Mouse (Mus musculus): Measurements from ENCODE around the gene Zfp598. TPM values are rescaled to one million over a fixed set of nuclear protein-coding genes. Genes with fewer than 3 reads are reported as not detected.
A peak's percentile ranks its signal among the peaks of the same experiment; 100 is the strongest.

Zfp598 gene
- polyA plus RNA-seq, 1 experiment, result 34.6 TPM

- TF ChIP-seq CEBPB (IDR thresholded peaks at IDR 0.05; ENCODE audit: low read depth) (no peak), MYOD1 (IDR thresholded peaks at IDR 0.05; ENCODE audit: control insufficient read depth, insufficient read length, low read depth) (no peak), CTCF (IDR thresholded peaks at IDR 0.05; ENCODE audit: control insufficient read depth, insufficient read depth, insufficient read length) (no peak), FOSL1 (IDR thresholded peaks at IDR 0.05; ENCODE audit: insufficient read depth, low read length, poor library complexity, severe bottlenecking) (no peak), MAX (IDR thresholded peaks at IDR 0.05) (no peak)
- Histone ChIP-seq H3ac (ENCODE audit: control insufficient read depth, insufficient read length, low read depth) (no peak overlapping the region), H3K27me3 (ENCODE audit: control insufficient read depth, insufficient read depth, insufficient read length) (no peaks in the 10 kb centered on the region), H3K79me3 (ENCODE audit: low read depth) (peaks cover 1% of the 10 kb centered on the region), H3K4me3 (ENCODE audit: insufficient read depth, poor library complexity, severe bottlenecking) (no peak overlapping the region), H3K36me3 (ENCODE audit: control insufficient read depth, insufficient read depth) (peaks cover 31% of the 10 kb centered on the region), H3K79me2 (ENCODE audit: control insufficient read depth, insufficient read depth) (peaks cover 16% of the 10 kb centered on the region)
Observed at GRCm38 (mm10) chr17:24698715-24699114, 29.2 kb downstream of the Zfp598 start.

- Histone ChIP-seq H3ac (ENCODE audit: control insufficient read depth, insufficient read length, low read depth) (no peak overlapping the region), H3K27me3 (ENCODE audit: control insufficient read depth, insufficient read depth, insufficient read length) (no peaks in the 10 kb centered on the region), H3K79me3 (ENCODE audit: low read depth) (peaks cover under 1% of the 10 kb centered on the region), H3K79me2 (ENCODE audit: control insufficient read depth, insufficient read depth) (peaks cover 13% of the 10 kb centered on the region), H3K4me3 (ENCODE audit: insufficient read depth, poor library complexity, severe bottlenecking) (no peak overlapping the region), H3K36me3 (ENCODE audit: control insufficient read depth, insufficient read depth) (peaks cover 38% of the 10 kb centered on the region)
- TF ChIP-seq MAX (IDR thresholded peaks at IDR 0.05) (no peak), FOSL1 (IDR thresholded peaks at IDR 0.05; ENCODE audit: insufficient read depth, low read length, poor library complexity, severe bottlenecking) (no peak), CTCF (IDR thresholded peaks at IDR 0.05; ENCODE audit: control insufficient read depth, insufficient read depth, insufficient read length) (no peak), MYOG (IDR thresholded peaks at IDR 0.05; ENCODE audit: control insufficient read depth, extremely low read depth, insufficient read length) (no peak), CEBPB (IDR thresholded peaks at IDR 0.05; ENCODE audit: low read depth) (no peak), USF1 (IDR thresholded peaks at IDR 0.05; ENCODE audit: low read depth) (no peak), MYOD1 (IDR thresholded peaks at IDR 0.05; ENCODE audit: control insufficient read depth, insufficient read length, low read depth) (no peak)
Observed at GRCm38 (mm10) chr17:24699473-24699872, 30.0 kb downstream of the Zfp598 start.

GRCm38 (mm10) chr17:24701251-24701650, 31.8 kb downstream of the Zfp598 start:
- H3K27me3 ChIP-seq (ENCODE audit: control insufficient read depth, insufficient read depth, insufficient read length), result no peaks in the 10 kb centered on the region
- H3K79me3 ChIP-seq (ENCODE audit: low read depth), result peaks cover 9% of the 10 kb centered on the region
- H3K79me2 ChIP-seq (ENCODE audit: control insufficient read depth, insufficient read depth), result peaks cover 12% of the 10 kb centered on the region
- no peak for TF ChIP-seq MAX (IDR thresholded peaks at IDR 0.05)
- no peak for TF ChIP-seq MYOD1 (IDR thresholded peaks at IDR 0.05; ENCODE audit: control insufficient read depth, insufficient read length, low read depth)
- no peak for TF ChIP-seq USF1 (IDR thresholded peaks at IDR 0.05; ENCODE audit: low read depth)
- no peak for TF ChIP-seq FOSL1 (IDR thresholded peaks at IDR 0.05; ENCODE audit: insufficient read depth, low read length, poor library complexity, severe bottlenecking)
- TF ChIP-seq CTCF (IDR thresholded peaks at IDR 0.05; ENCODE audit: control insufficient read depth, insufficient read depth, insufficient read length), result no peak
- no peak for TF ChIP-seq MYOG (IDR thresholded peaks at IDR 0.05; ENCODE audit: control insufficient read depth, extremely low read depth, insufficient read length)
- TF ChIP-seq CEBPB (IDR thresholded peaks at IDR 0.05; ENCODE audit: low read depth), result no peak
- H3ac ChIP-seq (ENCODE audit: control insufficient read depth, insufficient read length, low read depth), result no peak overlapping the region
- peaks cover 49% of the 10 kb centered on the region for H3K36me3 ChIP-seq (ENCODE audit: control insufficient read depth, insufficient read depth)
- no peak overlapping the region for H3K4me3 ChIP-seq (ENCODE audit: insufficient read depth, poor library complexity, severe bottlenecking)

- Histone ChIP-seq H3ac (ENCODE audit: control insufficient read depth, insufficient read length, low read depth) (peak overlapping the region; percentile 53), H3K79me2 (ENCODE audit: control insufficient read depth, insufficient read depth) (peaks cover 25% of the 10 kb centered on the region), H3K79me3 (ENCODE audit: low read depth) (peaks cover 19% of the 10 kb centered on the region), H3K4me3 (ENCODE audit: insufficient read depth, poor library complexity, severe bottlenecking) (no peak overlapping the region), H3K27me3 (ENCODE audit: control insufficient read depth, insufficient read depth, insufficient read length) (no peaks in the 10 kb centered on the region), H3K36me3 (ENCODE audit: control insufficient read depth, insufficient read depth) (peaks cover 40% of the 10 kb centered on the region)
- no peak for TF ChIP-seq CEBPB (IDR thresholded peaks at IDR 0.05; ENCODE audit: low read depth)
- TF ChIP-seq CTCF (IDR thresholded peaks at IDR 0.05; ENCODE audit: control insufficient read depth, insufficient read depth, insufficient read length), result no peak
Observed at GRCm38 (mm10) chr17:24705821-24706220, 36.3 kb downstream of the Zfp598 start.

- Histone ChIP-seq H3ac (ENCODE audit: control insufficient read depth, insufficient read length, low read depth) (peak within 1 kb of the TSS; percentile 86), H3K4me3 (ENCODE audit: insufficient read depth, poor library complexity, severe bottlenecking) (peak within 1 kb of the TSS; percentile 96), H3K36me3 (ENCODE audit: control insufficient read depth, insufficient read depth) (peaks cover 27% of the 10 kb centered on the region), H3K79me3 (ENCODE audit: low read depth) (peaks cover 19% of the 10 kb centered on the region), H3K27me3 (ENCODE audit: control insufficient read depth, insufficient read depth, insufficient read length) (no peaks in the 10 kb centered on the region), H3K79me2 (ENCODE audit: control insufficient read depth, insufficient read depth) (peaks cover 25% of the 10 kb centered on the region)
- no peak for TF ChIP-seq FOSL1 (IDR thresholded peaks at IDR 0.05; ENCODE audit: insufficient read depth, low read length, poor library complexity, severe bottlenecking)
- TF ChIP-seq MAX (IDR thresholded peaks at IDR 0.05), result peak; percentile 78
Observed at GRCm38 (mm10) chr17:24706982-24707800, 37.7 kb downstream of the Zfp598 start, which contains the start of gene Tbl3. Gene Tbl3, minus strand, starts transcription at chr17:24707660.

- peak overlapping the region; percentile 96 for H3K4me3 ChIP-seq (ENCODE audit: insufficient read depth, poor library complexity, severe bottlenecking)
Observed at GRCm38 (mm10) chr17:24707801-24708425, 38.4 kb downstream of the Zfp598 start.

More at GRCm38 (mm10) chr17:24707801-24708425, 38.4 kb downstream of the Zfp598 start:
- peaks cover 21% of the 10 kb centered on the region for H3K36me3 ChIP-seq (ENCODE audit: control insufficient read depth, insufficient read depth)
- TF ChIP-seq USF1 (IDR thresholded peaks at IDR 0.05; ENCODE audit: low read depth), result no peak
- TF ChIP-seq MAX (IDR thresholded peaks at IDR 0.05), result no peak
- peaks cover 25% of the 10 kb centered on the region for H3K79me2 ChIP-seq (ENCODE audit: control insufficient read depth, insufficient read depth)
- no peaks in the 10 kb centered on the region for H3K27me3 ChIP-seq (ENCODE audit: control insufficient read depth, insufficient read depth, insufficient read length)
- H3K79me3 ChIP-seq (ENCODE audit: low read depth), result peaks cover 19% of the 10 kb centered on the region
- peak overlapping the region; percentile 86 for H3ac ChIP-seq (ENCODE audit: control insufficient read depth, insufficient read length, low read depth)

Measured in C2C12 (cell line).